Mouse (Mus musculus) bone marrow macrophage, adult 2 months (primary cell): ENCODE measurements around the gene Gm12184.

Source experiments
- CTCF ChIP-seq: IDR thresholded peaks from 2 replicates; pipeline ENCODE4 v1.5.1; 2012; ENCODE audit warnings: low read depth, mild to moderate bottlenecking, low read length, moderate library complexity
- POLR2A ChIP-seq: IDR thresholded peaks from 2 replicates; pipeline ENCODE4 v1.6.1; 2012; ENCODE audit warnings: mild to moderate bottlenecking, low read depth, low read length, borderline replicate concordance

DNA sequence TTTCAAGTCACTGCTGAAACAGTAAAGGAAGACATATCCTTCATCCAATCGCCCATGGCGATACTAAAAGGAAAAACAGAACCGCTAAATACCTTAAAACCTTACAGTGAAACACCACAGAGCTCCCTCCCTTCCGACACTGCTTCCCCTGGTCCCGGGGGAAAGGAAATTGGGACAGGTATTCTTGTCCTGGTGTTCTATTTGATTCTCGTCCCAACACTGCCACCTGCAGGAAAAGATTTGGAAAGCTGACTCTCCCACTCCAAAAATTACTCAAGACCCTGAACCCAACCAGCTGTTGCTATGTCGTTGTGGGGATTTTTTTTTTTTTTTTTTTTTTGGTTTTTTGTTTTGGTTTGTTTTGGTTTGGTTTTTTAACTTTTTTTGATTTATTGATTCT is 51.0 kb downstream of the Gm12184 start:
- TF ChIP-seq CTCF (peak; percentile 37; the same call in 1 of the 2 replicates), POLR2A (no peak)
